Mouse (Mus musculus): ENCODE measurements around the gene Mllt10. TPM values are rescaled to one million over a fixed set of nuclear protein-coding genes. Genes with fewer than 3 reads are reported as not detected.

The Mllt10 gene
- polyA plus RNA-seq, 1 experiment from 2014 or later, result 75.2 TPM

- Histone ChIP-seq H3K4me3 (replicated peaks) (peak overlapping the region; percentile 91), H3K9ac (replicated peaks) (peak overlapping the region; percentile 92), H3K4me1 (replicated peaks) (peaks cover 79% of the 10 kb centered on the region), H3K9me3 (no peaks in the 10 kb centered on the region), H3K27ac (peak overlapping the region; percentile 98), H3K36me3 (no peaks in the 10 kb centered on the region), H3K27me3 (no peaks in the 10 kb centered on the region), H3K4me2 (replicated peaks) (peak overlapping the region; percentile 83)
- peak; percentile 5; the same call in 1 of the 2 replicates for ATAC-seq
- 8% methylated on average over 10 of the region's 10 CpGs for WGBS
Measured at GRCm38 (mm10) chr2:18038895-18039371, 16.1 kb upstream of the Mllt10 start.

GRCm38 (mm10) chr2:18039566-18040290 is 15.3 kb upstream of the Mllt10 start:
- Histone ChIP-seq H3K4me1 (replicated peaks) (peaks cover 79% of the 10 kb centered on the region), H3K27ac (peak overlapping the region; percentile 98), H3K27me3 (no peaks in the 10 kb centered on the region), H3K9me3 (no peaks in the 10 kb centered on the region), H3K36me3 (no peaks in the 10 kb centered on the region), H3K4me2 (replicated peaks) (peak overlapping the region; percentile 83), H3K4me3 (replicated peaks) (peak overlapping the region; percentile 91), H3K9ac (replicated peaks) (peak overlapping the region; percentile 92)
- peak; percentile 76 for ATAC-seq
- WGBS, result 1% methylated on average over 46 of the region's 46 CpGs

GRCm38 (mm10) chr2:18040347-18041160 is 14.5 kb upstream of the Mllt10 start:
- Histone ChIP-seq H3K9ac (replicated peaks) (peak overlapping the region; percentile 92), H3K36me3 (no peaks in the 10 kb centered on the region), H3K4me2 (replicated peaks) (peak overlapping the region; percentile 83), H3K27ac (peak overlapping the region; percentile 98), H3K27me3 (no peaks in the 10 kb centered on the region), H3K4me3 (replicated peaks) (peak overlapping the region; percentile 91), H3K9me3 (no peaks in the 10 kb centered on the region), H3K4me1 (replicated peaks) (peaks cover 73% of the 10 kb centered on the region)
- 2% methylated on average over 27 of the region's 27 CpGs for WGBS
- peak; percentile 29; the same call in 1 of the 2 replicates for ATAC-seq

DNA sequence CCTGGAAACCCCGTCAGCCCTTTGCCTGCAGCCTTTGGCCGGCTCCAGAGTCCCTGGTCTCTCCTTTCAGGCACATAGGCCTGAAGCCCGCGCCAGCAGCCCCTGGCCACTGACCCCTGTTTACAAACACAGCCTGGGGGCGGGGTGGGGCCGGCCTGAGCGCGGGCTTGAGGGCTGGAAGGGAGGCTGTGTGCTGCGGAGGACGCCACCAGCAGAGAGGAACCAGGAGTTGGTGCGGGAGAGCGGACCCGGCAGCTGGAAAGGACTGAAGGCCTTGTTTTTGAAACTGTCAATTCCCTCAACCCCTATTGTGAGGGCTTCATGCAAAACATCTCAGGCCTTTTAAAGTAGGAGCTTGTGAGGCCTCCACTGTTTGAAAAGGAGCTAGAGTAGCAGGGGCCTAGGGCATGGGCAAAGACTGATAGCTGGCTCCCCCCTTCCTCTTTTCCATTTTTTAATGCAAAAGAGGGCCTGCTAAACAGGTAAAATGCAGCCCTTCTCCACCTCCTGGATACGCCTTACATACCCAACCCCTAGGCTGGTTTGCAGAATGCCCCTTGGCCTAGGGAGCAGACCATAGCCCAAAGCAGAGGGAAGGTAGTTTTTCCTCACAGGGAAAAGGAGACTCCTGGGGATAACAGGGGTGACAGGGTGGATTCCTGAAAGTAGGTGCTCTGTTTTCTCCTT is 13.7 kb upstream of the Mllt10 start:
- ATAC-seq, result peak; percentile 86
- Histone ChIP-seq H3K9ac (replicated peaks) (peak overlapping the region; percentile 92), H3K9me3 (no peaks in the 10 kb centered on the region), H3K4me2 (replicated peaks) (peak overlapping the region; percentile 83), H3K4me3 (replicated peaks) (peak overlapping the region; percentile 91), H3K27me3 (no peaks in the 10 kb centered on the region), H3K4me1 (replicated peaks) (peaks cover 71% of the 10 kb centered on the region), H3K27ac (peak overlapping the region; percentile 98), H3K36me3 (no peaks in the 10 kb centered on the region)
- WGBS, result under 1% methylated on average over 14 of the region's 14 CpGs

GRCm38 (mm10) chr2:18045143-18045780 is 9.8 kb upstream of the Mllt10 start:
- Histone ChIP-seq H3K4me1 (replicated peaks) (peaks cover 54% of the 10 kb centered on the region), H3K4me2 (replicated peaks) (peak overlapping the region; percentile 84), H3K9me3 (no peaks in the 10 kb centered on the region), H3K27ac (peak overlapping the region; percentile 100), H3K36me3 (no peaks in the 10 kb centered on the region), H3K4me3 (replicated peaks) (peak overlapping the region; percentile 91), H3K27me3 (no peaks in the 10 kb centered on the region), H3K9ac (replicated peaks) (peak overlapping the region; percentile 100)
- ATAC-seq, result no peak
- 2% methylated on average over 7 of the region's 7 CpGs for WGBS

GRCm38 (mm10) chr2:18045781-18046181 is 9.3 kb upstream of the Mllt10 start:
- H3K4me2 ChIP-seq (replicated peaks), result peak overlapping the region; percentile 84
- 2% methylated on average over 6 of the region's 6 CpGs for WGBS
- ATAC-seq, result no peak
- H3K4me3 ChIP-seq (replicated peaks), result peak overlapping the region; percentile 91
- H3K4me1 ChIP-seq (replicated peaks), result peaks cover 54% of the 10 kb centered on the region
- H3K27me3 ChIP-seq, result no peaks in the 10 kb centered on the region
- peak overlapping the region; percentile 100 for H3K9ac ChIP-seq (replicated peaks)
- H3K9me3 ChIP-seq, result no peaks in the 10 kb centered on the region
- H3K36me3 ChIP-seq, result no peaks in the 10 kb centered on the region
- H3K27ac ChIP-seq, result peak overlapping the region; percentile 100

GRCm38 (mm10) chr2:18046186-18046585 is 8.9 kb upstream of the Mllt10 start:
- no peaks in the 10 kb centered on the region for H3K27me3 ChIP-seq
- H3K4me2 ChIP-seq (replicated peaks), result peak overlapping the region; percentile 84
- peak overlapping the region; percentile 100 for H3K27ac ChIP-seq
- peaks cover 53% of the 10 kb centered on the region for H3K4me1 ChIP-seq (replicated peaks)
- H3K4me3 ChIP-seq (replicated peaks), result peak overlapping the region; percentile 91
- no peak for ATAC-seq
- H3K36me3 ChIP-seq, result no peaks in the 10 kb centered on the region
- no peaks in the 10 kb centered on the region for H3K9me3 ChIP-seq
- peak overlapping the region; percentile 100 for H3K9ac ChIP-seq (replicated peaks)
- WGBS, result under 1% methylated on average over 4 of the region's 4 CpGs

DNA sequence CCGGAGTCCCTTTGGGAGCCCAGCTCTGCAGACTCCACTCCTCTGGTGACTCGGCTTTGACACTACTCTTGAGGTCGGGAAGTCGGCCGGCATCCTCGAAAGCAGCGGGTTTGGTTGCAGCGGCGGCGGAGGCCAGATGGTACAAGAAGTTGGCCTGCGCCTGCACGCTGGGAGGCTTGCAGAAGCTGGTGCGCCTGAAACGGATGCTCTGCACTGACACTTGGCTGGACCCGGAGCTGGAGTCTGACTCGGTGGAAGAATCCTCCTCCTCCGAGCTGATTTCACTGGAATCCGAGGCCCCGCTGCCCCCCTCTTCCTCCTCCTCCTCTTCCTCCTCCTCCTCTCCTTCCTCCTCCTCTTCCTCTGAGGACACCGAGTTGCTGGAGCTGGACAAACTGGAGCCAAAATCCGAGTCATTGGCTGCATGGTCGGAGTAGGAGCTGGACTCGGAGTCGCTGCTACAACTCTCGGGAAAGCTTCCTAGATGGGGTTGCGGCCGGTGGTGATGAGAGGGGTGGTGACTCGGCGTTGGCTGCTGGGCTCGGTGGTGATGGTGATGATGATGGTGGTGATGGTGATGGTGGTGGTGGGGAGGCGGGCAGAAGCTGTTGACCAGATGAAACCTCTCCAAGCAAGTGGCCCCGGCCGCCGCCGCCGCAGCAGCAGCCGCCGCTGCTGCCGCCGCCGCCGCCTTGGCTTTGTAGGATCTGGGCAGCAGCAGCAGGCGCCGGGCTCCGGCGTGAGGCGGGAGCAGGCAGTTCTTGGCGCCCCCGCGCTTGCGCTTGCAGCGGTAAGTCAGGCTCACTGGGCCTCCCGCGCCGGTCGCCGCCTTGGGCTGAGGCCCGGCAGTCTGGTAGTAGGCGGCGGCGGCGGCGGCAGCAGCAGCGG is 8.0 kb upstream of the Mllt10 start:
- H3K4me3 ChIP-seq (replicated peaks), result peak overlapping the region; percentile 91
- no peaks in the 10 kb centered on the region for H3K9me3 ChIP-seq
- 0 out of 2 replicates have a peak, but pooled peaks have one; percentile 16 for ATAC-seq

GRCm38 (mm10) chr2:18047646-18048452 is 7.2 kb upstream of the Mllt10 start:
- WGBS, result under 1% methylated on average over 69 of the region's 70 CpGs
- peak; percentile 69 for ATAC-seq
- Histone ChIP-seq H3K27me3 (no peaks in the 10 kb centered on the region), H3K9ac (replicated peaks) (peak overlapping the region; percentile 100), H3K4me3 (replicated peaks) (peak overlapping the region; percentile 91), H3K9me3 (no peaks in the 10 kb centered on the region), H3K36me3 (no peaks in the 10 kb centered on the region), H3K4me2 (replicated peaks) (peak overlapping the region; percentile 84), H3K4me1 (replicated peaks) (peaks cover 51% of the 10 kb centered on the region), H3K27ac (peak overlapping the region; percentile 100)

More for the DNA sequence above, 8.0 kb upstream of the Mllt10 start:
- Histone ChIP-seq H3K4me2 (replicated peaks) (peak overlapping the region; percentile 84), H3K27ac (peak overlapping the region; percentile 100), H3K27me3 (no peaks in the 10 kb centered on the region), H3K9ac (replicated peaks) (peak overlapping the region; percentile 100), H3K36me3 (no peaks in the 10 kb centered on the region), H3K4me1 (replicated peaks) (peaks cover 53% of the 10 kb centered on the region)
- 0% methylated on average over 54 of the region's 64 CpGs for WGBS

- WGBS, result 0% methylated on average over 17 of the region's 17 CpGs
- Histone ChIP-seq H3K4me1 (replicated peaks) (peaks cover 49% of the 10 kb centered on the region), H3K4me2 (replicated peaks) (peak within 1 kb of the TSS; percentile 84), H3K27me3 (no peaks in the 10 kb centered on the region), H3K36me3 (no peaks in the 10 kb centered on the region), H3K4me3 (replicated peaks) (peak within 1 kb of the TSS; percentile 91), H3K9me3 (no peaks in the 10 kb centered on the region), H3K9ac (replicated peaks) (peak within 1 kb of the TSS; percentile 100), H3K27ac (peak within 1 kb of the TSS; percentile 100)
- ATAC-seq, result peak; percentile 49
Measured at GRCm38 (mm10) chr2:18048453-18049075, 6.5 kb upstream of the Mllt10 start, which contains the start of gene Skida1. TSS of gene Skida1 (minus strand) at chr2:18049051.

Data from midbrain, embryonic 13.5 days (tissue).